Mouse (Mus musculus) hindlimb bud, embryonic 11.5 days (tissue): ENCODE results near the gene Adam19.
"Not testable (repeated sequence)": the region's sequence is repeated elsewhere in the genome, so short reads cannot be mapped to it uniquely, and the experiment has no call there.

Experiments used
- DNase-seq: peaks from one replicate; pipeline ENCODE4 v3.0.0-alpha.2; 2012; ENCODE audit warnings: low read depth, low spot score; ENCODE audit errors: extremely low spot score

Gene Adam19

GRCm38 (mm10) chr11:46055896-46056769, at the start of gene Adam19:
Gene Adam19, plus strand, starts transcription at chr11:46055992.
- DNase-seq, result no peak

GRCm38 (mm10) chr11:46016061-46016460, 39.7 kb upstream of the Adam19 start:
- DNase-seq, result no peak

- DNase-seq, result no peak
Measured at GRCm38 (mm10) chr11:46020246-46020645, 35.5 kb upstream of the Adam19 start.

GRCm38 (mm10) chr11:46021850-46022249, 33.9 kb upstream of the Adam19 start:
- no peak for DNase-seq

- DNase-seq, result no peak
Measured at GRCm38 (mm10) chr11:46022983-46023382, 32.8 kb upstream of the Adam19 start.

GRCm38 (mm10) chr11:46025962-46026392, 29.8 kb upstream of the Adam19 start:
- DNase-seq, result no peak

- no peak for DNase-seq
Measured at GRCm38 (mm10) chr11:46027952-46028814, 27.6 kb upstream of the Adam19 start.

- no peak for DNase-seq
Measured at GRCm38 (mm10) chr11:46029485-46029884, 26.3 kb upstream of the Adam19 start.

GRCm38 (mm10) chr11:46030026-46030425, 25.8 kb upstream of the Adam19 start:
- DNase-seq, result no peak

- DNase-seq, result no peak
Measured at GRCm38 (mm10) chr11:46031470-46031869, 24.3 kb upstream of the Adam19 start.

GRCm38 (mm10) chr11:46032956-46033355, 22.8 kb upstream of the Adam19 start:
- no peak for DNase-seq

- no peak for DNase-seq
Measured at GRCm38 (mm10) chr11:46036374-46036773, 19.4 kb upstream of the Adam19 start.

- no peak for DNase-seq
Measured at GRCm38 (mm10) chr11:46038901-46039300, 16.9 kb upstream of the Adam19 start.

- DNase-seq, result no peak
Measured at GRCm38 (mm10) chr11:46039335-46039734, 16.5 kb upstream of the Adam19 start.

- DNase-seq, result no peak
Measured at GRCm38 (mm10) chr11:46040841-46041556, 14.8 kb upstream of the Adam19 start.

- DNase-seq, result no peak
Measured at GRCm38 (mm10) chr11:46041607-46042267, 14.1 kb upstream of the Adam19 start.

- DNase-seq, result no peak
Measured at GRCm38 (mm10) chr11:46044781-46045180, 11.0 kb upstream of the Adam19 start.

GRCm38 (mm10) chr11:46047264-46047663, 8.5 kb upstream of the Adam19 start:
- DNase-seq, result no peak

GRCm38 (mm10) chr11:46052105-46052659, 3.6 kb upstream of the Adam19 start, which contains the start of gene Gm12166:
Gene Gm12166, minus strand, starts transcription at chr11:46052321.
- DNase-seq, result not testable (repeated sequence)

- not testable (repeated sequence) for DNase-seq
Measured at GRCm38 (mm10) chr11:46053457-46053856, 2.3 kb upstream of the Adam19 start.
